Mouse (Mus musculus): ENCODE measurements around the gene Urm1.

GRCm38 (mm10) chr2:29817426-29818232 is 2.2 kb upstream of the Urm1 start:
- no peak for TF ChIP-seq CTCF (IDR thresholded peaks at IDR 0.05; ENCODE audit: borderline replicate concordance, control insufficient read depth, extremely low read depth, insufficient read depth, low read length, poor library complexity)
- no peak for TF ChIP-seq POLR2A (IDR thresholded peaks at IDR 0.05; ENCODE audit: control insufficient read depth, extremely low read depth, insufficient read depth, low read length, poor library complexity)
